Mouse (Mus musculus) olfactory bulb, adult 2 months (tissue): Measurements from ENCODE around the gene Plekhh2.

Source experiments
- CTCF ChIP-seq: fragments of 200-500 bp; IDR thresholded peaks from 2 replicates; pipeline ENCODE4 v1.5.1; 2012; ENCODE audit warnings: low read depth, mild to moderate bottlenecking, low read length, moderate library complexity; ENCODE audit not compliant: insufficient read depth
- POLR2A ChIP-seq: fragments of 200-500 bp; IDR thresholded peaks from 2 replicates; pipeline ENCODE4 v1.6.1; 2012; ENCODE audit warnings: mild to moderate bottlenecking, low read depth, low read length, moderate library complexity; ENCODE audit not compliant: insufficient read depth

- no peak for TF ChIP-seq POLR2A
- no peak for TF ChIP-seq CTCF
Observed at GRCm38 (mm10) chr17:84616526-84617074, 104.9 kb downstream of the Plekhh2 start.
